Mouse (Mus musculus) MEL (cell line): Measurements from ENCODE around the gene Pcsk4.

ENCODE experiments used
- BHLHE40 ChIP-seq: IDR thresholded peaks from 2 replicates; pipeline ENCODE4 v1.6.1; 2012; ENCODE audit warnings: low read depth, mild to moderate bottlenecking, inconsistent platforms, low read length, improper control_type of control experiment, borderline replicate concordance
- CTCF ChIP-seq, 3 experiments: IDR thresholded peaks in 2 of 3; conservative IDR thresholded peaks in 1 of 3; 2 replicates each; pipeline ENCODE4 v1.5.1; 2011 to 2012; ENCODE audit warnings: low read length in 3 of 3, low read depth in 2 of 3, mild to moderate bottlenecking in 2 of 3, improper control_type of control experiment in 1 of 3, inconsistent platforms in 1 of 3, mixed read lengths in 1 of 3, moderate library complexity in 1 of 3; ENCODE audit not compliant: control insufficient read depth in 1 of 3, insufficient read depth in 1 of 3, poor library complexity in 1 of 3, severe bottlenecking in 1 of 3
- EP300 ChIP-seq, 2 experiments: IDR thresholded peaks; 2 replicates each; pipeline ENCODE4 v1.6.1; 2011; ENCODE audit warnings: improper control_type of control experiment in 2 of 2, low read length in 2 of 2, low read depth in 1 of 2, mild to moderate bottlenecking in 1 of 2
- GABPA ChIP-seq: IDR thresholded peaks from 2 replicates; pipeline ENCODE4 v1.6.1; 2012; ENCODE audit warnings: low read depth, mild to moderate bottlenecking, inconsistent platforms, low read length, improper control_type of control experiment, moderate library complexity
- MAX ChIP-seq: IDR thresholded peaks from 2 replicates; pipeline ENCODE4 v1.6.1; 2011; ENCODE audit warnings: low read length, improper control_type of control experiment
- POLR2A ChIP-seq, 2 experiments: IDR thresholded peaks; 2 replicates each; pipeline ENCODE4 v1.6.1; 2011 to 2012; ENCODE audit warnings: low read length in 2 of 2, mild to moderate bottlenecking in 2 of 2, control low read depth in 1 of 2, improper control_type of control experiment in 1 of 2, low read depth in 1 of 2, moderate library complexity in 1 of 2; ENCODE audit not compliant: control insufficient read depth in 1 of 2, insufficient read depth in 1 of 2, poor library complexity in 1 of 2
- POLR2AphosphoS2 ChIP-seq: IDR thresholded peaks from 2 replicates; pipeline ENCODE4 v1.6.1; 2011; ENCODE audit warnings: low read length, improper control_type of control experiment
- SMC3 ChIP-seq: IDR thresholded peaks from 2 replicates; pipeline ENCODE4 v1.6.1; 2011; ENCODE audit warnings: low read depth, low read length, improper control_type of control experiment
- USF1 ChIP-seq: IDR thresholded peaks from 2 replicates; pipeline ENCODE4 v1.6.1; 2014; ENCODE audit warnings: low read depth, mild to moderate bottlenecking, inconsistent platforms, low read length, improper control_type of control experiment, moderate library complexity
- USF2 ChIP-seq, 2 experiments: IDR thresholded peaks; 2 replicates each; pipeline ENCODE4 v1.6.1; 2011 to 2012; ENCODE audit warnings: improper control_type of control experiment in 2 of 2, low read length in 2 of 2, borderline replicate concordance in 1 of 2, inconsistent platforms in 1 of 2, low read depth in 1 of 2, mild to moderate bottlenecking in 1 of 2; ENCODE audit not compliant: insufficient read depth in 1 of 2

GRCm38 (mm10) chr10:80374063-80374462, 44.8 kb upstream of the Pcsk4 start:
- TF ChIP-seq USF1 (no peak), GABPA (no peak), POLR2A (IDR thresholded peaks at IDR 0.05; ENCODE audit: control insufficient read depth in 1 of 2, insufficient read depth in 1 of 2, low read depth in 1 of 2, low read length in 2 of 2, poor library complexity in 1 of 2) (no peak), BHLHE40 (0 out of 2 replicates have a peak, but pooled peaks have one; percentile 40), POLR2AphosphoS2 (no peak), EP300 (IDR thresholded peaks at IDR 0.05; ENCODE audit: low read depth in 1 of 2, low read length in 2 of 2) (0 out of 4 replicates have a peak, but pooled peaks of 1 of the 2 experiments have one; percentile 15), USF2 (IDR thresholded peaks at IDR 0.05; ENCODE audit: borderline replicate concordance in 1 of 2, insufficient read depth in 1 of 2, low read depth in 1 of 2, low read length in 2 of 2) (no peak), MAX (0 out of 2 replicates have a peak, but pooled peaks have one; percentile 18), CTCF (IDR thresholded peaks at IDR 0.05 in 2 of 3, conservative IDR thresholded peaks at IDR 0.05 in 1 of 3; ENCODE audit: control insufficient read depth in 1 of 3, insufficient read depth in 1 of 3, low read depth in 2 of 3, low read length in 3 of 3, poor library complexity in 1 of 3, severe bottlenecking in 1 of 3) (peak; percentile 75 to 93 (median 81)), SMC3 (peak; percentile 83)
